Mouse (Mus musculus) testis, adult 2 months (tissue): ENCODE data around the gene Dab2.

Experiments
- CTCF ChIP-seq: fragments of 200-500 bp; IDR thresholded peaks from 2 replicates; pipeline ENCODE4 v1.5.1; 2012; ENCODE audit warnings: low read depth, mild to moderate bottlenecking, inconsistent platforms, low read length, moderate library complexity; ENCODE audit not compliant: control insufficient read depth, insufficient read depth, insufficient replicate concordance
- POLR2A ChIP-seq: fragments of 200-500 bp; IDR thresholded peaks from 2 replicates; pipeline ENCODE4 v1.6.1; 2012; ENCODE audit warnings: low read depth, mild to moderate bottlenecking, inconsistent platforms, low read length, moderate library complexity; ENCODE audit not compliant: control insufficient read depth

DNA sequence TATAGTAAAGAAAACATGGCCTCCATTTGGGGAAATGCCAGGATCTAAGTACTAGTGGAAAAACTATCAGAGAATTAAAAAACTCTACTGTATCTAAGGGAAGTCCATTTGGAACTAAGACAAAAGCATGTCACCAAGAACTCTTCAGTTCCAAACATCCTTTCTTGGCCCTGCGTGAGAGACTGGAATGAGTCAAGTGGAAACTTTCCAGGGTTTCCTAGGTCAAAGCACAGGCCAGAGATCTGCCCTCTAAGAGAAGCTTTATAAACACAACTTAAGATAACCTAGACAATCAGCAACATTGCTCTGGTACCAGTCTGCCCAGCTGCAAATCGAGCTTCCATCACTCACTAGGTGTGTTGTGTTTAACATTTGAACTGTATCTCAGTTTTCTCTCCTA lies 31.8 kb downstream of the Dab2 start:
- TF ChIP-seq CTCF (no peak), POLR2A (no peak)
